Mouse (Mus musculus): Measurements from ENCODE around the gene Cd8a.
A peak's percentile ranks its signal among the peaks of the same experiment; 100 is the strongest.

Gene Cd8a

DNA sequence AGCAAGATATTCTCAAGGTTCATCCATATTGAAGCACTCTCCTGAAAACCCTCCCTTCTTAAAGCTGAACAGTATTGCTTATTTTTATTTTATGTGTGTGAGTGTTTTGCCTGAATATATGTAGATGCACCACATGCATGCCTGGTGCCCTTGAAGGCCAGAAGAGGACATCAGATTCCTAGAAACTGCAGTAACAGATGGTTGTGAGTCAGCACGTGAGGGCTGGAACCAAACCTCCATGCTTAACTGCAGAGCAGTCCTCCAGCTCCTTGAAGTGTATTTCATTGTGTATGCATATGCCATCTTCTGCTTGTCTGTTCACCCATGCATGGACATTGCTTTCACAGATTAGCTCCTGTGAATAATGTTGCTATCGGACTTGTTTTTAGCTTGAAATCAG is 9.2 kb upstream of the Cd8a start:
- DNase-seq (ENCODE audit: extremely low read depth, insufficient read length, low spot score): no peak

DNA sequence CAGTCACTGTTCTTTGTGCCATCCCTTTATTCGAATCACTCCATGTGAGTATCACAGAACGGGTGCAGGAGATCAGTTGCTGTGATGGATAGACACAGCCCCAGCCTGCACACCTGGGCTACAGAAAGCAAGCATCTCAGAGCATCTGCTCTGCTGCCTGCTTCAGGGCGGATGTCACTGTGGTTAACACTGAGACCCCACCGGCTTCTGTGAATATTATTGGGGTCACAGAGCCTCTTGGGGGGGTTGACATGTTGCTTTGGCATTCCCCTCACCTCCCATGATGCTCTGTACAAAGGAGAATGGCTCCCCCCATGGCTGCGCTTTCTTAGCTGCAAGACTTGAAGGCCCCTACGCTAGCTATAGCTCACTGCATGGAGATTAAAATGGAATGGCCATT is 3.8 kb upstream of the Cd8a start:
- no peak for DNase-seq (ENCODE audit: extremely low read depth, insufficient read length, low spot score)

DNA sequence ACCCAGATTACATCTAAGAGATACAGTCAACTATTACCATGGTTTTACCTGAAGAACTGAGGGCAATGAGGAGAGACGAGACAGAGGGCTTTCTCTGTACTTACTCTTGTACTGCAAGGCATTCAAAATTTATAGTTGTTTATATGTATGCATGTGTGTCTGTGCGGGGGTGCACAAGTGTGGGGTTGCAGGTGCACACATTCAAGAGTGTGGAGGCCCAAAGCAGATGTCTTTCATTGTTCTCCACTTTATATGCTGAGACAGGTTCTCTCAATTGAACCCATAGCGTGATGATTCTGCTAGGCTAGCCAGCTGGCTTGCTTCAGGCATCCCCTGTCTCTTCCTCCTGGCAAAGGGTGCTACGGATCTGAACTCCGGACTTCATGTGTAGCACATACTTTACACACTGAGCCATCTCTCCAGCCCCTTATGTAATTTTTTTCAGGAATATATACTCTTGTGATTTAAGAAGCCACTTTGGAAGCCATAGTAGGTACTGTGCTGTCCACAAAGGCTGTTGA is 2.1 kb upstream of the Cd8a start:
- no peak for DNase-seq (ENCODE audit: extremely low read depth, insufficient read length, low spot score)

DNA sequence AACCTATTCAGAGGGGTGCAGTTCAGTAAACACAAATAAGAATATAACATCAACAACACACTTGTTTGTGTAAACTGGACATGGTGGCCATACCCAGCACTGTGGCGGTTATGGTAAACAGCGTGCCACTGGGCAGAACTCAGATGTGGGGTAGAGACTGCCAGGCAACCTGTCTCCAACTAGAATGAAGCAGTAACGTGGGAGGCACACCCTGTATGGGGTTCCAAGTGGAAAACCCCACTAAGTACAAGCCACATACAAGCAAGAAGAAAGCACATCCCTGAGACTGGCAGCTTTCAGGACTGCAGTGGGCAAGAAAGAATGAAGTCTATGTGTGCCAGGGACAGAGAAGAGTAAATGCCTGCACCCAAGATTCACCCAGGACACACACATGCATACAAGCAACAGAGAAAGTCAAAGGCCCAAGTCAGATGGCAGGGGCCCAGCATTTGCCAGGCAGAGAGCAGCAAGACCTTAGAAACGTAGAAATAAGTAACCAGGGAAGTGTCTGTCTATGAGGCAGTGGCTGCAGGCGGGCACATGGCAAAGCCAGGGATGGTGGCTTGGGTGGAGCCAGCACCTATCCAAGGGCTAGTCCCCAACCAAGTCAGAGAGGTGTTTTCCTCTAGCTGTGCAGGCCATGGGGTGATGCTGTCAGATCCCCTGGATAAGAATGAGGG is 1.0 kb upstream of the Cd8a start:
- DNase-seq (ENCODE audit: extremely low read depth, insufficient read length, low spot score): no peak

DNA sequence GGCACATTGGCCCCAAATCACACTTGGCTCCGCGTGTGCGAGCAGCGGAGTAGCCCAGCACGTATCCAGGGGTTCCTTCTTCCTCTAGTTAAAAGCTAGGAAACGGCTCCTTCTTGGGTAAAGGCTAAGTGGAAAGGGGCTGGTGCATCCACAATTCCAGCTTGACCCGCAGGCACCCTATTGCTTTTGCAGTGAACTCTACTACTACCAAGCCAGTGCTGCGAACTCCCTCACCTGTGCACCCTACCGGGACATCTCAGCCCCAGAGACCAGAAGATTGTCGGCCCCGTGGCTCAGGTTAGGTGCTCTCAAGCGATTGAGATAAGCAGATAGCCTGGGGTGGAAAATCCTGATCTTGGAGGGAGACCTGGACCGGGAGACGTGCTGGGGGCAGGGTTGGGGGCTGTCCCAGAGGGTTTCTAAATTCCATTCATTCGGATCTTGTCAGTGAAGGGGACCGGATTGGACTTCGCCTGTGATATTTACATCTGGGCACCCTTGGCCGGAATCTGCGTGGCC is 1.1 kb downstream of the Cd8a start:
- DNase-seq (ENCODE audit: extremely low read depth, insufficient read length, low spot score): no peak

DNA sequence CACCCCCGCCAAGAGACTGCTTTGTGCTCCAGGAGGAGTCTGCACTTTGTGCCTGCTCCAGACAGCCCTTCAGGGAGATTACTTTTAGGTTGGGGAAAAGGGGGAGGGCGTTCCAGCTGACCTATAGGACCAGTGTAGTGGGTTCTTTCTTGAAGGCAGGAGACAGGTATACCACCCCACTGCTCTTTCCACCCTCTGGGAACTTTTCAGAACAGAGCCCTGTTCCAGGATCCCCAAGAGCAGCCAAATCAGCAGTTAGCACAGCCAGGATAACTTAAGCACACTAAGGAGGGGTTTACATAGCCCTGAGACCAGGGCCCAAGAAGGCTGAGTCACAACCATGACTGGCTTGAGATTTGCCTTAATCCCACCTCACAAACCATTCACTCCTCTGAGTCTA is 1.7 kb downstream of the Cd8a start:
- no peak for DNase-seq (ENCODE audit: extremely low read depth, insufficient read length, low spot score)

DNA sequence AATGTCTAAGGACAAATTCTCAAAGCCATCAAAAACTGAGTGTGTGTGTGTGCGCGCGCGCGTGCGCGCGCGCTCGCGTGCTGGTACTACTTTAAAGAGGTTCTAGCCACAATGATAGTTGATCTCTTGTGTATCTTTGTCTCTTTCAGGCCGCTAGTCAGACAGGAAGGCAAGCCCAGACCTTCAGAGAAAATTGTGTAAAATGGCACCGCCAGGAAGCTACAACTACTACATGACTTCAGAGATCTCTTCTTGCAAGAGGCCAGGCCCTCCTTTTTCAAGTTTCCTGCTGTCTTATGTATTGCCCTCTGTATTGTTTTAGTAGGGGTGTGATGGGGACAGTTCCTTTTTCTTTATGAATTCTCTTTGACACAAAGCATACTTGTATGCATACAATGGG is 3.5 kb downstream of the Cd8a start:
- no peak for DNase-seq (ENCODE audit: extremely low read depth, insufficient read length, low spot score)

DNA sequence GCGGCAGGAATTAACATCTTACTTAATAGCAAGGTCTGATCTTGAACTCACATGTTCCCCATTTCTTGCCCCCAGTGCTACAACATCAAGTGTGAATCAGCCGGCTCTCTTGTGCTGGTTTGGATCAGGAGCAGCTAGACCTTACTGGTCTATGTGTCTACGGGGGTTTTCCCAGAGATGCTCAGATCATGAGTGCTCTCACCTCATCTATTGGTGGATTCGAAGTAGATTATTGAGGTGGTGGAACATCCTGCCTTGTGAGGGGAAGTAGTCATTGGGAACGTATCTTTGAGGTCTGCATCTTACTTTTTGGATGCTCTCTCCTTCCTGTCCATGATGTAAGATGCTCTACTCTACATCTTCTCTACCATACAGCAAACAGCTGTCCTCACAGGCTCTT is 8.4 kb downstream of the Cd8a start:
- DNase-seq (ENCODE audit: extremely low read depth, insufficient read length, low spot score): no peak

DNA sequence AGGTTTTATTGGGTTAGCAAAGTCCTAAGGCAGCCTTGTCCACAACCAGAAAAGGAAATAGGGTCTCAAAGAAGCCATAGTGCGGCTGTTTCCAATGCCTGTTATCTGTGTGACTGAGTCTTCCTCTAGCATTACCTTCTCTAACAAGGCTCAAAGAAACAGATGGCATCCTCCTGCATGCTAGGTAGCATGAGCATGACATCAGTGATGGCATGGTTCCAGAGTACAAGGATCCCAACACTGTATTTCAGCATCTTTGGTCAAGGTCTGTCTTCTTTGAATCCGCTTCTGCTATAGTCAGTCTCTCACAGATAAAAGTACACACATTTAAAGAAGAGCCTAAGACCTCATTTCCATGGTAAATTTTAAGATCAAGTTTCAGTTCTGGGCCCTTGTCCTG is 17.3 kb downstream of the Cd8a start:
- DNase-seq (ENCODE audit: extremely low read depth, insufficient read length, low spot score): no peak

DNA sequence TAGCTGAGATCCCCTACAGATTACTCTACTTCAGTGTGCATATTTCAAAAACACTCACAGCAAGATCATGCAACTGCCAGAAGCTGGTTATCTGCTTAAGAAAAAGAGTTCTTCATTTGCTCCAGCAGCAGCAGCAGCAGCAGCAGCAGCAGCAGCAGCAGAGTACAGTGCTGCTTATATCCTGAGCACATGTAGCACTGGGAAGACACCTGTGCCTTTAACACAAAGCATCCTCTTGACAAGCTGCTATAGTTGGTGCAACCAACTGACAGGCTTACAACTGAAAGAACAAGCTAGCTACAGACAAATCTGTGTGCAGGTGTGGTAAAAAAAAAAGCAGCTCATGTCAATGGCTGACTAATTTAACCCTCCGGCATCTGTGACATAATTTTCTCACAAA is 22.8 kb downstream of the Cd8a start:
- DNase-seq (ENCODE audit: extremely low read depth, insufficient read length, low spot score): no peak

DNA sequence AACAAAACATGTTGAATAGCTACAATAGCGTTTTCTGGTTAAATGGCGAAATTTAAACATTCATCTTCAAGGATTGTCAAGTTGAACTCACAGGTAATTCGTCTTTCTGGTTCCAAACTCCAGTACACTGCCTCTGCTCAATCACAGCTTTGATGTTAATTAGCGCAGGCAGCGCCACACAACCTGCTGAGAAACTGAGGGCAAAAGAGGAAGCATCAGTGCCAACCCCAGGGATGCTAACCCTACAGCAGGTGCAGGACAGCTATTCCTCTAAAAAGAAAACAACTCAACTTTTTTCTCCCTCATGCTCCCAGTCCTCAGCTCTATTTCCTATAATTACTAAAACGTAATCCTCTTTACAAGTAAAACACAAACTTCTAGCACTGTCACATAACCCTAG is 23.5 kb downstream of the Cd8a start:
- DNase-seq (ENCODE audit: extremely low read depth, insufficient read length, low spot score): no peak

DNA sequence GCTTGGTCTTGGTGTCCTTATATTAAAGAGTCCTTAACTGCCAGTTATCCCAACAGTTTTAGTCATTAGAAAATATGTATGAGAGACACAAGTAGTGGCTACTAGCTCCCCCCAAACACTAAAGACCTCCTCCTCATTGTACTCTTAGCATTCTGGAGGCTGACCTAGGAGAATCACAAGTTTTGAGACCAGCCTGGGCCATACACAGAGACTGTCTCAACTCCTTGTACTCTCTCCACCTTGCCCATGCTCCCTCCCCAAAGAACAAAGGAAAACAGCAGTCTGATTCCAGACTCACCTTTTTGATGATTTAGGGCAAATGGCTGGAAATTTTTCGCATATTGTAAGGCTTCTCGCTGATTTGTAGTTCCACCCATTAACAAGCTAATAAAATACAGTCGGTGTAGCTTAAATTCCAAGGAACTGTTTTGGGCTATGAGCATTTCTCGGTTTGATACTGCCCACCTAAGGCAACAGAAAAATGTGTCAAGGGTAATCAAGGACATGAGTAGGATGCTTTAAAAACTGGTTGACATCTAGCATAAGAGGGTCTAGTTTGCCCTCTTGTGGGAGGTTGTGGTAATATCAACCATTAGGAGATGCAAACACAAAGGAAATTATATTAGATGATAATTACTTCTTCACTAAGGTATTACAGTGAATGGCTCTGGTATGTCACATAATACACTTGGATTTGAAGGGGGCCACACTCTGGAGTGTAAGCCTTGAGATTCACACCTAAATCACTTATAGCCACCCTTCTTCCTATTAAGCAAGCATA is 25.8 kb downstream of the Cd8a start:
- no peak for DNase-seq (ENCODE audit: extremely low read depth, insufficient read length, low spot score)

DNA sequence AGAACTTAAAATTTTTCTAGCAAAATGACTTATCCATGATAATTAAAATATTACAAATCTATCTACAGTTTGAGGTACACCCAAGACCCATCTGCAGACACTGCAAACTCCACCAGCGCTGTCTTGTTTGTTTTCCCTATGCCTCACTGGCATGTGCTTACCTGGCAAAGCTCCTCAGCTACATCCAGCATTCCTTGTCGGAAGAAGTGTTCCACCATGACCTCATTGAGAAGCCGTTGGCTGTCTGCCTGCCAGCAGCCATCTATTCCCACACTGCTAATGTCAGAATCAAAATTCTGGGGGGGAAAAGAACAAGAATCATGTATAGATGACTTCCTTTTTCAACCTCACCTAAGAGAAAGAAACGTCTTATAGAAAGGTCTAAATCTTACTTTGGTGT is 41.4 kb downstream of the Cd8a start:
- no peak for DNase-seq (ENCODE audit: extremely low read depth, insufficient read length, low spot score)

DNA sequence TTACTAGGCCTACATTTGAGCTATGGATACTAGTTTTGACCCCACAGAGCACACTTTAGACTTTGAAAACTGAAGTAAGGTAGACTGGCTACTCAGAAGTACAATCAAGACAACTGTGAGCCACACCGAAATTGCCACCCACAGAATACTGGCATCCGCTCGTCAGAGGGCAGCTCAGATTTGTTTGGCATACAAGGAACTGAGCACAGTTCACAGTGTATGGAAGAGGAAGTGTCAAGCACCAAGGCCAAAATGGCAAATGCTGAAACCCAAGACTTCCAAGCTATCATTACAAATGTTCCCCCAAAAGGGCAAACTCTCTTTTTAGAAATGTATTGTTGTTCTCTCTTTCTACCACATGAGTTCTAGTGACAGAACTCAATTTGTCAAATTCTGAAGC is 42.2 kb downstream of the Cd8a start:
- DNase-seq (ENCODE audit: extremely low read depth, insufficient read length, low spot score): no peak

DNA sequence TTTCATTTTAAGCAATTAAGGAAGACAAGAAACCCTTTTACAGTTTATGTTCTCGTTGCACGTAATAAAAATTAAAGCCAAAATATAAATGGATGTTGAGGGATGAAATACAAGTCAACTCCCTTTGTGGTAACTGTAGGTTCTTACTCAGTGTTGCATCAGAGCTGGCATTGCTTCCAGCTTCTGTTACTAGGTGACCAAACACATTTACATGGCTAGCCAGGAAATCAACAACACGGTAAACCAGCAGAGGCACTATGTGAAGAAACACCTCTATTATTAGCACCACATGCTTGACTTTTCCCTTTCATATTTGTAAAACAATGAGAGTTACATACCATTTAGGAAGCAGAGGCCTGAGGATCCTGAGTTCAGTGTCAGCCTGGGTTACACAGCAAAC is 45.6 kb downstream of the Cd8a start:
- peak; percentile 47 for DNase-seq (ENCODE audit: extremely low read depth, insufficient read length, low spot score)

DNA sequence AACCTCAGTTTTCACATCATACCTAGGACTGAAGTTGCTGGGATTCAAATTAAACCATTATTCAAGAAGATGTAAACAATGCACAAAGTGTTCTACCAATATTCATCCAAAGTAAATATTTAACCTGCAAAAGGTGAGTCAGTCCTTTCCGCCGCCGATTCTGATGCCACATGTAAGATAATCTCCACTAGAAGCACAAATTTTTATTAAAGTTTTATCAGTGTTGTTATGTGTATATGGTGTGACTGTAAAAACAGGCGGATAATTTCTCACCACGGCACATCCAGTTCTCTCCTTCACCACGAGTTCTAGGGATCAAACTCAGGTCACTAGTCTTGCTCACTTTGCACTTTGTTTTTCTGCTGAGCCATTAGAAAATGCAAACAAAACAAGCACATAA is 47.6 kb downstream of the Cd8a start:
- DNase-seq (ENCODE audit: extremely low read depth, insufficient read length, low spot score): no peak

DNA sequence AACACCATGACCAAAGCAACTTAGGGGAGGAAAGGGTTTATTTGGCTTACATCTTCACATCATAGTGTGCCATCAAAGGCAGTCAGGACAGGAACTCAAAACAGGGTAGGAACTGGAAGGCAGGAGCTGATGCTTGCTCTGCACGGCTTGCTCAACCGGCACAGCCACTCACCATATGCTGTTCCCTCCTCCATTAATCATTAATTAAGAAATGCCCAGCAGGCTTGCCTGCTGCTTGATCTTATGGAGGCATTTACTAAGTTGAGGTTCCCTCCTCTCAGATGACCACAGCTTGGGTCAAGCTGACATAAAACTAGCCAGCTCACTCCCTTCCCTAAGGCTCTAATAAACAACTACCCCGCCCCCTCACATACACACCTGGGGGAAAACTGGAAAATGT is 48.9 kb downstream of the Cd8a start:
- DNase-seq (ENCODE audit: extremely low read depth, insufficient read length, low spot score): no peak

DNA sequence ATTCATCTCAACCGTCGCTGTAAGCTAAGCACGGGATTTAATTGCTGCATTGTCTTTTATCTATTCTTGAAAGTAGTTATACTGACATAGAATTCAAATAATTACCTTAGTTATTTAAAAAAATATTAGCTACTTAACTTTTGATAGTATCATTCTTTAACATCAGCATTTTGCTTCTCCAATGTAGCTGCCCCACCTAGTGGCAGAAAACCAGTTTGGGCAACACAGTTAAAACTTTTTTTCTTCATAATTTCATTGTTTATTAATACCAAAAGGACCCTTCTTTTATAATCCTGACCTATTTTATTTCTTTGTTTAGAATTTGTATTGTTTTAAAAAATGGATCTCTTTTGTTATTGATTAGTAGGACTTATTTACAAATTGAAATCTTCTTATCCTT is 49.9 kb downstream of the Cd8a start:
- DNase-seq (ENCODE audit: extremely low read depth, insufficient read length, low spot score): no peak

DNA sequence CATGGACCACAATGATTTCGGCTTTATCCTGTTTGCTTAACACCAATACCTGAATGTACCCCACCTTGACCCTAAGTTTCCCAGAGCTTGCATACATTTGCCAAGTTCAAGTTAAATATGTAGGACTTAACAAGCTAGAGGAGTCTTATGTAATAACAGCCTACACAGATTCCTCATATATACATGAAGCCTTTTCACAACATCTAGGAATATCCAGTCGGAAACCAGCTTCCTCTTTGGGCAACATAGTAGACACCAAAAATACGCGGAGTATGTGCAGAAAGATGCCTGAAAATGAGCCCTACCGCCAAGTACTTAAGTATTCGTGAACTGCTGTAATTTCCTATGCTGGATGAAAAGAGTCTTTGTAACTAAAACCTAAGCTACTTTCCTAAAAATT is 52.5 kb downstream of the Cd8a start:
- no peak for DNase-seq (ENCODE audit: extremely low read depth, insufficient read length, low spot score)

DNA sequence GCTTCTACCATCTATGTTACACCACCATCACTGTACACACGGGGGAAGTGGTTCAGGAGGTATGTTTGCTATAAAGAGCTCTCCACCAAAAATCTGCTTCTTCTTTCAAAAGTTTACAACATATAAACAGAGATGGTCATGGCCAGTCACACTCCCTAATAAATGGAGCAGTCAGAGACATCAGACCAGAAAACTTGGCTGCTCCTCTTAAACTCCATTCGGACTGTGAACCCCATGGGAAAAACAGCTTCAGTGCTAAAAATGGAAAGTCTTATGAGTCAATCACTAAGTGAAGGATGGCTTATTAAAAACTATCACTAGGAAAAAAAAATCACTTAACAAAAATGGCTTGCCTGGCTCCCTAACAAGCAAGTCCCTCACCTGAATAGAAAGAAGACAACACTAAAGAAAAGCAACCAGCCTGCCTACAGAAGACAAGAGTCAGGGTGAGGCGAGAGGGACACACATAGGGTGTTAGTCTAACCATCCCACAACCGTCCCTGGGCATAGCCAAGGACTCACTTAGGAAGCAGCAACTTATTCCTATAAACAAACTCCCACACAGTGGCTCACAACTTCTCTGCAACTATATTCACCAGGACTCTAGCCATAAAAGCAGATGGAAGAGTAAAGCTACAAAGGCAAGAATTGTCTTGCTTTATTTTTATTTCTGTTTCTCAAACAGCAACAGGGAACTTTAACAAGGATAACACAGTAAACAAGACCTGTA is 54.9 kb downstream of the Cd8a start:
- no peak for DNase-seq (ENCODE audit: extremely low read depth, insufficient read length, low spot score)
